Mouse (Mus musculus): ENCODE data around the gene Mlh1.

Gene Mlh1

DNA sequence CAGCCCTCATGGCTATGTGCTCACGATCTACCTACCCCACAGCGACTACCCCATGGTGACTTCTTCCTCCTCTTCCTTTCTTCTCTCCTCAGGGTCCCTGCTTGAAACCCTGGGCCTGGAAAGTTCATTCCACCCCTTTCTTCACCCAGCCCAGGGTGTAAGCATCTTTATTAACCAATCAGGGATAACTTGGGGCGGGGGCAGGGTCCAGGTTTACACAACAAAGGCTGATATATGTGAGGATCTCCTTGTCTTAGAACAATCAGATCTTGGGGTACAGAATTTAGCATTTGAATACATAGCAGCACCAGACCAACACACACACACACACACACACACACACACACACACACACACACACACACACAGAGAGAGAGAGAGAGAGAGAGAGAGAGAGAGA lies 13.5 kb upstream of the Mlh1 start:
- no peak for DNase-seq

DNA sequence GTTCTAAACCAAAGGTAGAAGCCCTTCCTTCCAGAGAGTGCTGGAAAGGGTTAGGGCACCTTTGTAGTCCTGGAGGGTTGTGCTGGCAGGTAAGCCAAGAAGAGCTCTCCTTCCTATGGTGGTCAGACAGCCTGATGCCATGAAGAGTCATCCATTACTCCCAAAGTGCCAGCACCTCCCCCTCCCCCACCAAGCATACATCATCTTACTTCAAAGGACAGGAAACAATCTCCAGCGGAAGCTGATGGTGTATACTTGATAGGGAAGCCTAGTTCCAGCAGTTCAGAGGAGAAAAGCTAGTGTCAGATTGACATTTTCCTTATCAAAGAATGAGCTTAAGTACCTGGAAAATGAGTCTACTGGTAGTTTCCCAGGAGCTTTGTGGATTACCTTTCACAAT lies 3.6 kb upstream of the Mlh1 start:
- DNase-seq = peak; percentile 65

DNA sequence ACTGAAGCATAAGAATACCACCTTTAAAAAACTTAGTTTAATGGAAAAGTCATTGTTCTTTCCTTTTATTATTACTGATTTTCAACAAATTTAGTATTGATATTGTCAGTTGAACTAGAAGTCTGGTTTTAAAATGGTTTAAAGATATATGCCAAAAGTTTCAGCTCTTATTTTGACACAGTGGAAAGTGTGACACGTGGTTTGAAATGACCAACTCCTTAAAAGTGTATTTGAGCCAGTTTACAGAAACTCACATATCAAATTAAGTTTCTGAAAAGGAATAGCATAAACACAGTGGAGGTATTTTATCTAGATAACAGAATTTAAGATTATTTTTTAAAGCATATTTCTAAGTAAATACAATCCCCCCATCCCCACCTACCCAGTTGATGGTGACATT lies 2.4 kb upstream of the Mlh1 start:
- DNase-seq = no peak

DNA sequence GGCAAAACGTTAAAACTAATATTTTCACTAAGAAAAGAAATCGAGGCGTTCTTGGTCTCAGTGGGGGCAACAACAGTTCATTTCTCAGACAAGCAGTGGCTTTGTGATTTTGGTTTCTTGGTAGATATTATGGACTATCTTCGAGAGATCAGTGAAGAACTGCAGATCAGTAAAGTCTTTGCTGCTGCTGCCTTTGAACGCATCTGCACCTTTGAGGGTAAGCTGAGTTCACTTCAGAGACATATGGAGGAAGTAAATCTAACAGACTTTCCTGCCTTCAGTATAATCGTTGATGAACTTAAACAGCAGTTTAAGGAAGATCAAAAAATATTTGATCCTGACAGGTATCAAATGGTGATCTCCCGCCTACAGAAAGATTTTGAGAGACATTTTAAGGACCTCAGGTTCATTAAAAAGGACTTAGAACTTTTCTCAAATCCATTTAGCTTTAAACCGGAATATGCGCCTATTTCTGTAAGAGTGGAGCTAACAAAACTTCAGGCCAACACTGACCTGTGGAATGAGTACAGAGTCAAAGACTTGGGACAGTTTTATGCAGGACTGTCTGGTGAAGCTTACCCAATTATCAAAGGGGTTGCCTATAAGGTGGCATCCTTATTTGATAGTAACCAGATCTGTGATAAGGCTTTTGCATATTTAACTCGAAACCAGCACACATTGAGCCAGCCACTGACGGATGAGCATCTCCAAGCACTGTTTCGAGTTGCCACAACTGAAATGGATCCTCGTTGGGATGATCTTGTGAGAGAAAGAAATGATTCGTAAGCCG lies 1.6 kb upstream of the Mlh1 start:
- no peak for DNase-seq

DNA sequence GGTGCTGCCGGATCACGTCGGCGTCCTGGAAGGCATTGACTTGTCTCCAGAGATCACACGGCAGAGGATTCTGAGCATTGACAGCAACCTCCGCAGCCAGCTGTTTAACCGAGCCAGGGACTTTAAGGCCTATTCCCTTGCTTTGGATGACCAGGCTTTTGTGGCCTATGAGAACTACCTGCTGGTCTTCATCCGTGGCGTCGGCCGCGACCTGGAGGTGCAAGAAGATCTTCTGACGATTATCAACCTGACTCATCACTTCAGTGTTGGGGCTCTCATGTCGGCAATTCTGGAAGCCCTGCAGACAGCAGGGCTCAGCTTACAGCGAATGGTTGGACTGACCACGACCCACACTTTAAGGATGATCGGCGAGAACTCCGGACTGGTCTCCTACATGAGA lies 765 bp upstream of the Mlh1 start:
- no peak for DNase-seq

DNA sequence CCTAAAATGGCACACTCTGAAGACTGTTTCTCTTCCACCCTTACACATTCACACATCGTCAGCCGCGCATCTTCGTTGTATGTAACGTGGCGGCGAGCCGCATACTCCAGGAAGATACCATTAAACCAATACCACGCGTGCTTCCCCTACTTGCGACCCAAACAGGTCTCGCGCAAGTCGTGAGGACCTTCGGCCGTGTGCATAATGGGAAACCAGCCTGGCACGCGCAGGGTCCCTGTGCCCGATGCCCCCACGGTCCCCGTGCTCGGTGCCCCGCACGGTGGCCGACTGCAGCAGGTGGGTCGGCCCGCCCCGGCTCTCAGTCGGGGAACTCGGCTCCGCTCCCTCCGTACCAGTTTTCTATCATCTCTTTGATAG lies 546 bp downstream of the Mlh1 start:
- DNase-seq = no peak

DNA sequence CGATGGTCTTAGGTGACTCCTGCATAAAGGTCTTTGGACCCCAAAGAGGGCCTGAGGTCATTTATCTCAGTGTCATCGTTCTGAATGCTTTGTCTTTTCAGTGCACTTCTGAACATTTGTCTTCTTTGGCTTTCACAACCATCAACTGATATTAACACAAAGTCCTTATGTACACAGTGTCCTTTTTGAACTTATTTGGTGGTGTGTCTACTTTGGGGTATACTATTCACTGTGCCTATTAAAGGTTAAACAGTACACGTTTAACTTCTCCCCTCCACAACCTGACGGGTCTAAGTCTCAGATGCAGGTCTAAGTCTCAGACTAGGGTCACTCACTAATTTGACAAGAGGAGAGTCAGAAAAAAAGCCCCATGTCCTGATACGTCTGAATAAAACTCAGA lies 985 bp downstream of the Mlh1 start:
- DNase-seq = no peak

DNA sequence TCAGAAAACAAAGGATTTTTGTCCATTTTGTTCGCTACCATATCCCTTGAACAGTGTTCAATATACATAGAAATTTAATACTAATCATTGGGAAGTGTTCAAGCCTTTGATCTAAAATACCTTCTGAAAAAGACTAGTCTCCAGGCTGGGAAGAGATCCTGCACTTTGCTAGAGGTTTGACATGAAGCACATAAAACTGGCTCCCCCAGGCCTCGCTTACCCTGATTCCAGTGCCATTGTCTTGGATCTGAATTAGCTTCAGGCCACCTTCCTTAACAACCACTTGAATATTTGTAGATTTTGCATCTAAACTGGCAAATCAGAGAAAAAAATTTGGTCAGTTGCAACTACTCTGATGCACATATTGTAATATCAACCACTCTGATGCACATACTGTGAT lies 3.6 kb downstream of the Mlh1 start:
- no peak for DNase-seq

DNA sequence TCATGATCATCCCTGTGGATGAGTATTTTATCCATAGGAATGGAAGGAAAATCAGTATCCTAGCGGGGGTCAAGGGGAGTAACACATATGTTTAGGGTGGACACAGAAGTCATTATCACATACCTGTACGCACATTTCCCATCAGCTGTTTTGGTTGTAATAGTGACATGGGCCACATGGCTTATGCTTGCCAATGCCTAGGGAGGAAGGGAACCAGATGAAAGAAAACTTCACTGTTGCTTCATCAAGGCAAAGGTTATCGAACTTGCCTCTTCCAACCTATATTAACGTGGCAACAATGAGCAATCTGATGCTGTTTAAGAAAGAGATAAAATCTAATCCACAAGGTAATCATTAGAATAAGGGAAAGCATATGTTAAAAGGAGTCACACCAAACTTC lies 10.2 kb downstream of the Mlh1 start:
- no peak for DNase-seq

DNA sequence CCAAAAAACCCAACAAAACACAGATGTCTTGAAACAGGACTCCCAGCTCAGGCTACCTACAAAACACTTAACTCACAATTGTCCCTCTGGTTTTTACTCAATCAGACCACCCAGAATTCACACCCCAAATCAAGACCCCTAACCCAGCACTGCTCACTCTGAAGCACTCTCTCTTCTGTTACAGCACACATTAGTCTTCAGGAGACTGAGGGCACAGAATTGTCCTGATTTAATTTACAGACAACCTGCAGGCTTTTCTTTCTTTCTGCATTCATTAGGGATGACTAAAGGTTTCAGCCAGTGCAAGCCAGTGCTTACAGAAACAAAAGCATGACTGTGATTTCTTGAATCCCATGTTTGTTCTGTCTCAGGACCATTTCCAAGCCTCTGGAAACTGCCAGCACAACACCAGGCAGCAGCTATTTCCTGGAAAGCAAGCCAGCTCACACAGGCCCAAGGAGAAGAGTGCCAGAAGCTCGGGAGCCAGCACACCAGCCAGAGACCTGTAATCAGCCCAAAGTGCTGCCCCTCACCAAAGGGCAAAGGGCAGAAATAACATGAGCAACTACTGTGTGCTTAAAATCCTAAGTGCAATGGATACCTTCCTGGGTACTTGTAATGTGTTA lies 11.1 kb downstream of the Mlh1 start:
- peak; percentile 57 for DNase-seq

DNA sequence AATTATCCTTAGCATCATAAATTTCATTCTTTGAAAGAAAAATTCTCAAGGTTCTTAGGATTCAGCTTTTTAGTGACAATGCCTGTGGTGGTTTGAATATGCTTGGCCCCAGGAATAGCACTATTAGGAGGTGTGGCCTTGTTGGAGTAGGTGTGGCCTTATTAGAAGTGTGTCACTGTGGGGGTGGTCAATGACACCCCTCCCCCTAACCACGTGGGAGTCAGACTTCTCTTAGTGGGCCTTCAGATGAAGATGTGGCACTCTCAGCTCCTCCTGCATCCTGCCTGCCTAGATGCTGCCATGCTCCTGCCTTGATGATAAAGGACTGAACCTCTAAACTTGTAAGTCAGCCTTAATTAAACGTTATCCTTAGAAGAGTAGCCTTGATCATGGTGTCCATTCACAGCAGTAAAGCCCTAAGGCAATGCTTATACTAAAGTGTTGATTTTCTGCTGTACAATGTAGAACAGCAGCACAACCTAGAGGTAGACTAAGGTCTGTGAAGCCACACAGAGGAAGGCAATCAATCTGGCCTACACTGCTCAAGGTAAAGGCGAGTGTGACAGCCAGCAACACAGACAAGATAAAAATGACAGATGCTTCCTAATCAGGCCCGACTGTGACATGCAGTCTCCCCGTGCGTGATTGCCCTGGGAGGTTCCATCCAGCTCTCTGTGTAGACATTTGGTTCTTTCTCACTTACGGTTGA lies 19.3 kb downstream of the Mlh1 start:
- DNase-seq = no peak

DNA sequence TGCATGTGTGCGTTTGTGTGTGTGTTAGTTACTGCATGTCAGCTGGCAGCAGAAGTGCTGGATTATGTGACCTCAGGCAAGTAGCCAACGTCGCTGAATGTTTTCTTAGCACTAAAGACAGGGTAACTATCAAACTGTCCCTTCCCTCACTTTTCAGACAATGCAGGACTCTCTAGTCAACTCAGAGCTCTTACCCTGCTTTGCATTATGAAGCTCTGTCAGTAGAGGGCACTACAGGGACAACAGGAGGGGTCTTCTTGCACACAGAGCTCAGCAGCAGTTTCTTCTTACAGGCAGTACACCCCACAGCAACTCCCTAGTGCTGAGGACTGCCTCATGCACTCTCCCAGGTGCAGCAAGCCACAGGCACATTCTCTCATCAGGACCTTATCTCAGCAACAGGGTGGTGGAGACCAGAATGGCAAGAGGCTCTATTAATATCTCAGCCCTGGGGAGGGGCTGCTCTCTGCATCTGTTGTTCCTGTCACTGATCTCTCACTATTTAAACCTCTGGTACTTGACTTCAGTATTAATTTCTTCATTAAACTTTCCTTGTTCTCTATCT lies 23.8 kb downstream of the Mlh1 start:
- peak; percentile 41 for DNase-seq

DNA sequence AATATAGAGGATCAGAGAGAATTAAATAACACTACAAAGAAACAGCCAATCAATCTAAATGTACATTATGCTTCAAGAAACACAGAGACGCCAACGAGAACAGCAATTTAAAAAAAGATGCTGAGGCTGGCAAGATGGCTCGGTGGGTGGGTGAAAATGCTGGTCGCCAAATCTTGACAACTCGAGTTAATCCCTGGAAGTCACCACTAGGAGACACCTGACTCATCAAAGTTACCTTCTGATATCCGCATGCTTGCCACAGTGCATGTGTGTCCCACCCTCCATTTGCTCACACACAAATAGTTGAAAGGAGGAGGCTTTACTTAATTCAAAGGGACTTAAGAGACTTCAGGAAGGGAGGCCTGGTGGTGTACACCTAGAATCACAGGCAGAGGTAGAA lies 26.0 kb downstream of the Mlh1 start:
- DNase-seq = no peak

DNA sequence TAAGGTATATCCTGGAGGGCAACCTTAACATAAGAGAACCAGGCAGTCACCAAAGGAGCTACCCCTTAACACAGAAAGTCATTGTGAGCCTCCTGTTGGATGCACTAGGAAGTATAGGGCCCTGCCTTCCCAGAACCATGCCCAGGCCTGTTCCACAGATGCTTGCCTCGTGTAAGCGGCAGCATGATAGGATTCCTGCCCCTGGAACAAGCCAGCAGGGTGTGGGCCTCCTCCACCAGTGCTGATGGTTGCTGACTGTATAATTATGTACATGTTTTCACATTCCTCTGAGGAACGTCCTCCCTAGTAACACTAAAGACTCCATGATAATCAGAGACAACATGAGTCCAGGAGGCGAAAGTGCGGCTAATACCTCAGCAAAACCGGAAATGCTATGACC lies 28.2 kb downstream of the Mlh1 start:
- no peak for DNase-seq

DNA sequence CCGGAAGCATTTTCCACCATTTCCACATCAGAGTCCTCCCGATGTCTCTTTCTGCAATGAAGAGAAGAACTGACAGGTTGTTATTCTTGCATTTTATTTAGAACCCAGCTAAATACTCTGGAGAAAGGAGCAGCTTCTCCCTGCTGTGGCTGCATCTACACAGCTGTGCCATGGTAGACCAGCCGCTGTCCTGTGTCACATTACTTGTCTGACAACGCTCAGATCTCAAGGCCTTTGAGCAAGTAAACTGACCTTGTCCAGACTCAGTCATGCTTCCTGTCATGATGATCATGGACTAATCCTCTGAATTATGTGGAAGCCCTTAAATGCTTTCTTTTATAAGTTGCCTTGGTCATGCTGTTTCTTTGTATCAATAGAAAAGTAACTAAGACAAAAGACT lies 31.8 kb downstream of the Mlh1 start:
- DNase-seq = no peak

DNA sequence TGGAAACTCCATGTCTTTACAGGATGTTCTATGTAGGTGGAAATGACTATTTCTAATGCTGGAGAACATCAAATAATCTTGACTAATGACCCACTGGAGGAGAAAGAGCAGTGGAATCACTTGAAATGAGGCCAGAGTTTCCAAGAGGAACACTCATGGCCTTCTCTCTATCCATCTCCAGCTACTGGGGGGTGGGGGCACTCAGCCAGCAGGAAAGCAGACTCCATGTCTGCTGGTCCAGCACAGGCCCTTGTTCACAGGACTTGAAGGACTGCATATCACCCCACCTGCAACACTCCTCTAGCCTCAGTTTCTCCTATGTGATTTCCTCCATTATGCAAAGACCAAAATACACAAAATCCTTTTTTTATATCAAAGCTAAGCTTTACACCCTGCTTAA lies 33.9 kb downstream of the Mlh1 start:
- no peak for DNase-seq

DNA sequence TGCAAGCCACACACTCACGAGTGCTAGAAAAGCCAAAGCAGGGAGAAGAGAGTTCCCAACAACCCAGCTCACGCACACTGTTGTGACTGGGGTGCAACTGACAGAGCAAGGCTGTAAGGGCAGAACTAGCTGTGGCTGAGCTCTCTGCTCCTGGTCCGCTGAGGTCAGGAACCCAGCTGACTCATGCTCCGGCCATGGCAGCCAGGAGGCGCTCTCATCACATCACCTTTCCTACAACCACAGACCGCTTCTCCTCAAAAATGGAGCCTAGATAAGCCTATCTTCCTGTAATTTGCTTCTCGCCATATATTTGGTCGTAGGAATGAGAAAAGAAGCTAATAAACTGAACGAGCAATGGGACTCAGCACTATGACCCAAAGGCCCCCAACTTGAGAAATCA lies 36.9 kb downstream of the Mlh1 start:
- no peak for DNase-seq

DNA sequence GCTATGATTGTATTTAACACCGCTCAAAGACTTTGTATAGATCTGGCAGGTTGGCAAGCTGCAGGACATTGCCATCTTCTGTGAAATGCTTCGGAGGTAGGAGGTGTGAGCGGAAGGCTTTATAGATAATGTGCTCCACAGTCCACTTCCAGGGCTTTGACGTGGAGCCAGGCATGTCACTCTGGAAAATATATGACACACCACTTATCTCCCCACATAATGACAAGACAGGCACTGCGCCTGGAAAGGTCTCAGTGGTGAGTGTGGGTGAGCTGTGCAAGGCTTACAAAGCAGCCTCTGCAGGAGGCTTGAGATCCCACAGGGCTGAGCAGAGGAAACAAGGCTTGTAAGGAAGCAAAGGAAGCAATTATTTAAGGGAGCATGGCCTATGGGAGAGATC lies 43.1 kb downstream of the Mlh1 start:
- DNase-seq = no peak

DNA sequence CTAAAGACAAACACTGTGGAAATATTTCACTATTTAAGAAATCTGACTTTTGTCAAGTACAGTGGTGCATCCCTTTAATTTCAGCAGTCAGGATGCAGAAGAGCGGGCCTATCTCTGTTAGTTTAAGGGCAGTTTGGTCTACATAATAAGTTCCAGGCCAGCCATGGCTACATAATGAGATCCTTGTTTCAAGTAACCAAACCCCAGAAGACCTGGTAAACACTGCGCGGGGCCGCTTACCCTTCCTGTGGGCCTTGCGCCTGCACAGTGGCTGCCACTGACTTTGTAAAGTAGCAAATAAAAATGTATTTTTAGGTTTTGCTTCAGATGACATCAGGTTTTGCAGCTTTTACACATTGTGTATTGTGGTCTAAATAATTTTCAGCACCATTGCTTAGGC lies 48.2 kb downstream of the Mlh1 start:
- no peak for DNase-seq

DNA sequence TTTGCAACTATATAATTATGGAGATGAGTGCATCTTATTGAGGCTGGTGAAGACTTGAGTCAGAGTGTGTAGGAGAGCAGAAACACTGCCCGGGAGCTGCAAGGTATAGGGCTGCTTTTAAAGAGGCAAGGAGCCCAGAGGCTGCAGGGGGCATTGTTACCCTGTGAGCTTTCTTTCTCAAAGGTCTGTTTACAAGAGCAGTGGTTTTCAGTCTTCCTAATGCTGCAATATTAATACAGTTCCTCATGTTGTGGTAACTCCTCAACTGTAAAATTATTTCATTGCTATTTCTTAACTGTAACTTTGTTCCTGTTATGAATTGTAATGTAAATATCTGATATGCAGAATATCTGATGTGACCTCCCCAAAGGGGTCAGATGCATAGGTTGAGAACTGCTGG lies 50.0 kb downstream of the Mlh1 start:
- no peak for DNase-seq

DNA sequence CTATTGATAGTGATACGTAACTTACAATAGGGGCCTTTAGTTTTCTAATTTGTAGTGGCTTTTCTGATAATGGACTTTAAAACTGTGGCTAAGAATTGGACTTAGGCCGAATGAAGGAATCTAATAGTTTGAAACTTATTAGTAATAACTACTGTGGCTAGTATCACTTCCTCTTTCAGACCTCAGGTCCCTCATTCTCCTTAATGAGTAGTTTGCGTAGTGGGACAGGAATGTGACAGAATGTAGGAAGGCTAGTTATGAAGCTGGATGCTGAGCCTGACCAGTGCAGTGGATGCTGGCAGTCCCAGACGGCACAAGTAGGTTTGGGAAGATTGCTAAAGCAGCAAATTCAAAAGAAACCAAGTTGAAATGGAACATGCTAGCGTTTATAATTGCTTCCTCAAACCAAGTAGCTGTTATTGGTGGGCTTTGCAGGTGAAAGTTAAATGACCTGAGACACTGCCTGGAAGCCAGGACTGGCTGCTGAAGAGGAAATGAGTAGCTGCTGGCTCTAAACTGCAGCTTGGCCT lies 51.0 kb downstream of the Mlh1 start:
- DNase-seq = no peak

DNA sequence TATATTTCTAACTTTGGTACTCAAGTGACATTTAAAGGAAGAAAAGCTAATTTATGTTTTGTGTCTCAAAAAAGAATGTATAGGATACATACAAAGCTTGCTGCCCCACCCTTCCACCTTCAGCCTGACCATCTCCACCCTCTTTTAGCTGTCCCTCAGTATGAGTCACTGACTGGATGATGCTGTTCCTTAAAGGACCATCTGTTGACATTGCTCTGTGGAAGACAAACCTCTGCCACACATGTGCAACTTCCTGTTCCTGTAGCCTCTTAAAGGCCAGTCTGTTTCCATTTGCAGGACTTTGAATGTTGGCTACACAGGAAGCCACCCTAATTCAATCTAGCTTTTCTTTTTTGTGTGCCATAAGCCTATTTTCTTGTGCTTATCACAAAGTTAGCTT lies 55.2 kb downstream of the Mlh1 start:
- DNase-seq = peak; percentile 10

DNA sequence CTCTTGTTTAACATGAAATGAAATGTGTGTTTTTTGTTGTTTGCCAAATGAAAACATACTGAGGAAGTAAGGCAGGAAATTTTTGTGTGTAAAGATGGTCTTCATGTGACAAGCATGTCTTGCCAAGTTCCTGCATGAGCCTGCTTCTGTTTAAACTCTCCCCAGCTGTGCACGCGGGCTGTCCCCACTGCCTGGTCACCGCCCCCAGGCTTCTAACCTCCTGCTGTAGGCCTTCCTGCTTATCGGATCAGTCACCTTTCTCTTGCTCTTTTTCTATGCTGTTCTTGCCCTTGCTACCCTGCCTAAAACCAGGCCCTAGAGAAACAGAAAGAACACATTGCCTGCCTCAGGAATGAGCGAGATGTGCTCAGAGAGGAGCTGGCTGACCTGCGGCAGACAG lies 58.1 kb downstream of the Mlh1 start:
- peak; percentile 35 for DNase-seq

All from lung, postnatal 36 days (tissue).